Mouse (Mus musculus) lung, postnatal 14 days (tissue): ENCODE data around the gene Ubqln4.
A peak's percentile ranks its signal among the peaks of the same experiment; 100 is the strongest.
"Not testable (repeated sequence)": the region's sequence is repeated elsewhere in the genome, so short reads cannot be mapped to it uniquely, and the experiment has no call there.

Source experiments
- DNase-seq: peaks from one replicate; pipeline ENCODE4 v3.0.0; 2021

Ubqln4 gene

GRCm38 (mm10) chr3:88568615-88569014 lies 15.1 kb downstream of the Ubqln4 start:
- no peak for DNase-seq

GRCm38 (mm10) chr3:88569093-88569492 lies 15.5 kb downstream of the Ubqln4 start:
- DNase-seq = no peak

GRCm38 (mm10) chr3:88569694-88570093 lies 16.1 kb downstream of the Ubqln4 start:
- peak; percentile 33 for DNase-seq

GRCm38 (mm10) chr3:88570341-88570740 lies 16.8 kb downstream of the Ubqln4 start:
- DNase-seq = no peak

- no peak for DNase-seq
Measured at GRCm38 (mm10) chr3:88571856-88572255, 18.3 kb downstream of the Ubqln4 start.

- no peak for DNase-seq
Measured at GRCm38 (mm10) chr3:88572835-88573234, 19.3 kb downstream of the Ubqln4 start.

GRCm38 (mm10) chr3:88573810-88574209 lies 20.3 kb downstream of the Ubqln4 start:
- no peak for DNase-seq

GRCm38 (mm10) chr3:88575540-88575939 lies 22.0 kb downstream of the Ubqln4 start, which contains the start of gene Ssr2:
Gene Ssr2 (plus strand): TSS chr3:88575876.
- no peak for DNase-seq

- DNase-seq = not testable (repeated sequence)
Measured at GRCm38 (mm10) chr3:88577846-88578245, 24.3 kb downstream of the Ubqln4 start.

GRCm38 (mm10) chr3:88578498-88579424 lies 25.2 kb downstream of the Ubqln4 start:
- no peak for DNase-seq

GRCm38 (mm10) chr3:88579454-88580117 lies 26.0 kb downstream of the Ubqln4 start:
- peak; percentile 78 for DNase-seq

- DNase-seq = no peak
Measured at GRCm38 (mm10) chr3:88585769-88586168, 32.2 kb downstream of the Ubqln4 start.

GRCm38 (mm10) chr3:88586640-88587039 lies 33.1 kb downstream of the Ubqln4 start:
- no peak for DNase-seq

- DNase-seq = no peak
Measured at GRCm38 (mm10) chr3:88590246-88590645, 36.7 kb downstream of the Ubqln4 start.

GRCm38 (mm10) chr3:88591044-88591443 lies 37.5 kb downstream of the Ubqln4 start:
- DNase-seq = peak; percentile 55

- DNase-seq = peak; percentile 72
Measured at GRCm38 (mm10) chr3:88591950-88592731, 38.6 kb downstream of the Ubqln4 start.

GRCm38 (mm10) chr3:88592942-88593576 lies 39.5 kb downstream of the Ubqln4 start:
- peak; percentile 45 for DNase-seq

- DNase-seq = peak; percentile 63
Measured at GRCm38 (mm10) chr3:88593893-88594580, 40.5 kb downstream of the Ubqln4 start.

GRCm38 (mm10) chr3:88596547-88596946 lies 43.0 kb downstream of the Ubqln4 start:
- not testable (repeated sequence) for DNase-seq

- no peak for DNase-seq
Measured at GRCm38 (mm10) chr3:88602466-88602865, 48.9 kb downstream of the Ubqln4 start.

GRCm38 (mm10) chr3:88603714-88604161 lies 50.2 kb downstream of the Ubqln4 start:
- DNase-seq = peak; percentile 87

GRCm38 (mm10) chr3:88604863-88605262 lies 51.3 kb downstream of the Ubqln4 start:
- DNase-seq = no peak
